Mouse (Mus musculus) spleen, adult 2 months (tissue): Measurements from ENCODE around the gene Msl1.

Source experiments
- CTCF ChIP-seq: fragments of 200-500 bp; IDR thresholded peaks from 2 replicates; pipeline ENCODE4 v1.5.1; 2011; ENCODE audit warnings: mild to moderate bottlenecking, inconsistent platforms; ENCODE audit not compliant: insufficient read depth, insufficient read length, insufficient replicate concordance; ENCODE audit errors: extremely low read depth
- POLR2A ChIP-seq: fragments of 200-500 bp; IDR thresholded peaks from 2 replicates; pipeline ENCODE4 v1.6.1; 2011; ENCODE audit warnings: low read depth, low read length, inconsistent platforms

GRCm38 (mm10) chr11:98849196-98849894, 54.0 kb downstream of the Msl1 start:
- TF ChIP-seq CTCF (no peak), POLR2A (no peak)
